Mouse (Mus musculus) CD8-positive naive resting alpha-beta T cell, adult 57 days (primary cell): ENCODE results near the gene Krtcap3. TPM values are rescaled to one million over a fixed set of nuclear protein-coding genes. Genes with fewer than 3 reads are reported as not detected.

ENCODE experiments used
- total RNA-seq: library from RNA; stranded (reverse); gene quantifications from one replicate; pipeline ENCODE4 v1.2.4, GENCODE M21; 2023

Gene Krtcap3
- 25.8 TPM for total RNA-seq

GRCm38 (mm10) chr5:31251541-31252101 is at the start of gene Krtcap3:
Gene Krtcap3 (plus strand): TSS chr5:31251691.

GRCm38 (mm10) chr5:31201742-31202590 is 49.5 kb upstream of the Krtcap3 start, which contains the start of gene Zfp513:
Gene Zfp513 (minus strand): TSS chr5:31202303.

GRCm38 (mm10) chr5:31220448-31221303 is 30.8 kb upstream of the Krtcap3 start, which contains the start of gene Ppm1g:
Gene Ppm1g (minus strand): TSS chr5:31220687.

GRCm38 (mm10) chr5:31240637-31241521 is 10.6 kb upstream of the Krtcap3 start, which contains the start of the genes Nrbp1 and Gm9970:
Gene Nrbp1 (plus strand): TSS chr5:31240864.
Gene Gm9970 (minus strand): TSS chr5:31241232.

GRCm38 (mm10) chr5:31290521-31291360 is 39.2 kb downstream of the Krtcap3 start, which contains the start of gene Ift172:
Gene Ift172 (minus strand): TSS chr5:31291116.

GRCm38 (mm10) chr5:31295606-31296141 is 44.2 kb downstream of the Krtcap3 start, which contains the start of gene Fndc4:
Gene Fndc4 (minus strand): TSS chr5:31296080.

GRCm38 (mm10) chr5:31297047-31297757 is 45.7 kb downstream of the Krtcap3 start, which contains the start of gene Gckr:
Gene Gckr (plus strand): TSS chr5:31297443.

Other genes with a start within 250 kb of the Krtcap3 start
- 26.5 TPM for gene Atraid, start 203.4 kb upstream of the Krtcap3 start, total RNA-seq
- 8.3 TPM for gene Slc5a6, start 202.8 kb upstream of the Krtcap3 start, total RNA-seq
- 53.8 TPM for gene Cad, start 196.9 kb upstream of the Krtcap3 start, total RNA-seq
- gene Dnajc5g, start 145.4 kb upstream of the Krtcap3 start, total RNA-seq: not detected
- gene Slc30a3, start 143.5 kb upstream of the Krtcap3 start, total RNA-seq: not detected
- gene Trim54, start 135.0 kb upstream of the Krtcap3 start, total RNA-seq: not detected
- not detected for gene Ucn, start 112.9 kb upstream of the Krtcap3 start, total RNA-seq
- gene Mpv17, start 97.4 kb upstream of the Krtcap3 start, total RNA-seq: 16.1 TPM
- 2.9 TPM for gene Gm29609, start 71.8 kb upstream of the Krtcap3 start, total RNA-seq
- 166 TPM for gene Gtf3c2, start 71.5 kb upstream of the Krtcap3 start, total RNA-seq
- 57.0 TPM for gene Snx17, start 58.5 kb upstream of the Krtcap3 start, total RNA-seq
- gene Eif2b4, start 58.3 kb upstream of the Krtcap3 start, total RNA-seq: 43.7 TPM
- 21.2 TPM for gene Zfp513, start 49.4 kb upstream of the Krtcap3 start, total RNA-seq
- gene Ppm1g, start 31.0 kb upstream of the Krtcap3 start, total RNA-seq: 153 TPM
- 150 TPM for gene Nrbp1, start 10.8 kb upstream of the Krtcap3 start, total RNA-seq
- not detected for gene Gm9970, start 10.5 kb upstream of the Krtcap3 start, total RNA-seq
- 16.6 TPM for gene Ift172, start 39.4 kb downstream of the Krtcap3 start, total RNA-seq
- gene Fndc4, start 44.4 kb downstream of the Krtcap3 start, total RNA-seq: 1.3 TPM
- gene Gckr, start 45.8 kb downstream of the Krtcap3 start, total RNA-seq: not detected
- 37.4 TPM for gene Zfp512, start 200.7 kb downstream of the Krtcap3 start, total RNA-seq
- gene 4930548H24Rik, start 234.0 kb downstream of the Krtcap3 start, total RNA-seq: 0.92 TPM
- gene Gpn1, start 243.1 kb downstream of the Krtcap3 start, total RNA-seq: 51.4 TPM